Mouse (Mus musculus) cerebellum, adult 9-11 months (tissue): Measurements from ENCODE around the gene F2rl2.

Experiments used
- DNase-seq: peaks from one replicate; pipeline ENCODE4 v3.0.0; 2022

Gene F2rl2

GRCm38 (mm10) chr13:95705589-95705988, 8.9 kb downstream of the F2rl2 start:
- DNase-seq: no peak

- no peak for DNase-seq
Observed at GRCm38 (mm10) chr13:95712054-95712453, 15.4 kb downstream of the F2rl2 start.

GRCm38 (mm10) chr13:95712570-95713268, 16.1 kb downstream of the F2rl2 start:
- DNase-seq: no peak

- no peak for DNase-seq
Observed at GRCm38 (mm10) chr13:95714271-95714975, 17.8 kb downstream of the F2rl2 start.

- DNase-seq: no peak
Observed at GRCm38 (mm10) chr13:95715356-95715755, 18.7 kb downstream of the F2rl2 start.

- peak; percentile 31 for DNase-seq
Observed at GRCm38 (mm10) chr13:95719320-95720232, 22.9 kb downstream of the F2rl2 start.

GRCm38 (mm10) chr13:95730491-95730890, 33.8 kb downstream of the F2rl2 start:
- DNase-seq: no peak

GRCm38 (mm10) chr13:95739651-95740050, 43.0 kb downstream of the F2rl2 start:
- DNase-seq: no peak

- DNase-seq: no peak
Observed at GRCm38 (mm10) chr13:95741813-95742689, 45.4 kb downstream of the F2rl2 start.

GRCm38 (mm10) chr13:95742881-95743466, 46.3 kb downstream of the F2rl2 start:
- DNase-seq: no peak

GRCm38 (mm10) chr13:95745451-95745850, 48.8 kb downstream of the F2rl2 start:
- no peak for DNase-seq

- peak; percentile 8 for DNase-seq
Observed at GRCm38 (mm10) chr13:95746509-95746908, 49.9 kb downstream of the F2rl2 start.

- DNase-seq: no peak
Observed at GRCm38 (mm10) chr13:95747101-95747500, 50.4 kb downstream of the F2rl2 start.

- DNase-seq: no peak
Observed at GRCm38 (mm10) chr13:95747541-95747940, 50.9 kb downstream of the F2rl2 start.
